Mouse (Mus musculus) urinary bladder, adult 18-20 months (tissue): Measurements from ENCODE around the gene Foxc2.

Source experiments
- DNase-seq, 2 experiments: peaks; one replicate each; pipeline ENCODE4 v3.0.0; 2022; ENCODE audit warnings: low spot score in 2 of 2, mixed read lengths in 2 of 2

Foxc2 gene

GRCm38 (mm10) chr8:121148573-121149083, 32.7 kb downstream of the Foxc2 start:
- no peak for DNase-seq

GRCm38 (mm10) chr8:121152394-121152793, 36.4 kb downstream of the Foxc2 start:
- DNase-seq: no peak

- no peak for DNase-seq
Measured at GRCm38 (mm10) chr8:121156990-121157491, 41.1 kb downstream of the Foxc2 start.

GRCm38 (mm10) chr8:121158812-121159211, 42.8 kb downstream of the Foxc2 start:
- no peak for DNase-seq

GRCm38 (mm10) chr8:121161437-121161836, 45.5 kb downstream of the Foxc2 start:
- no peak for DNase-seq

- no peak for DNase-seq
Measured at GRCm38 (mm10) chr8:121162413-121162812, 46.4 kb downstream of the Foxc2 start.

- DNase-seq: no peak
Measured at GRCm38 (mm10) chr8:121162906-121163695, 47.1 kb downstream of the Foxc2 start.

- DNase-seq: no peak
Measured at GRCm38 (mm10) chr8:121164017-121164469, 48.1 kb downstream of the Foxc2 start.

- no peak for DNase-seq
Measured at GRCm38 (mm10) chr8:121168033-121168432, 52.1 kb downstream of the Foxc2 start.
